Mouse (Mus musculus) heart, embryonic 15.5 days (tissue): ENCODE measurements around the gene Ksr1. TPM values are rescaled to one million over a fixed set of nuclear protein-coding genes. Genes with fewer than 3 reads are reported as not detected.
A peak's percentile ranks its signal among the peaks of the same experiment; 100 is the strongest.
"Not testable (repeated sequence)": the region's sequence is repeated elsewhere in the genome, so short reads cannot be mapped to it uniquely, and the experiment has no call there.

ENCODE experiments used
- ATAC-seq: fragments of 200-750 bp; cut with Nextera tagmentation; replicated peaks from 2 replicates; pipeline ENCODE4 v1.8.0; 2017; ENCODE audit warnings: low read depth, moderate TSS enrichment; ENCODE audit not compliant: insufficient number of reproducible peaks, insufficient read depth, low FRiP score
- H3K27ac ChIP-seq: fragments of 300-500 bp; sonication (generic); 2 replicates; pipeline ENCODE4 v1.5.1; 2015; ENCODE audit warnings: mild to moderate bottlenecking, inconsistent platforms
- H3K27me3 ChIP-seq: fragments of 300-500 bp; sonication (generic); 2 replicates; pipeline ENCODE4 v1.6.1; 2015; ENCODE audit warnings: inconsistent platforms
- H3K36me3 ChIP-seq: fragments of 300-500 bp; sonication (generic); 2 replicates; pipeline ENCODE4 v1.6.1; 2015; ENCODE audit warnings: mild to moderate bottlenecking, inconsistent platforms
- H3K4me1 ChIP-seq: fragments of 300-500 bp; sonication (generic); replicated peaks from 2 replicates; pipeline ENCODE4 v1.6.1; 2015; ENCODE audit warnings: inconsistent platforms
- H3K4me2 ChIP-seq: fragments of 300-500 bp; sonication (generic); 2 replicates; pipeline ENCODE4 v1.6.1; 2015; ENCODE audit warnings: inconsistent platforms, mild to moderate bottlenecking, moderate library complexity
- H3K4me3 ChIP-seq: fragments of 300-500 bp; sonication (generic); 2 replicates; pipeline ENCODE4 v1.5.1; 2015; ENCODE audit warnings: mild to moderate bottlenecking, inconsistent platforms
- H3K9ac ChIP-seq: fragments of 300-500 bp; sonication (generic); 2 replicates; pipeline ENCODE4 v1.6.1; 2015; ENCODE audit warnings: mild to moderate bottlenecking, inconsistent platforms
- H3K9me3 ChIP-seq: fragments of 300-500 bp; sonication (generic); replicated peaks from 2 replicates; pipeline ENCODE4 v1.6.1; 2016; ENCODE audit warnings: inconsistent platforms
- WGBS: fragments of 180-500 bp; shearing (Covaris S2); methylation state at CpG from one replicate; pipeline ENCODE4 v1.1.7; 2015; ENCODE audit warnings: mixed read lengths; 5-methylcytosine and 5-hydroxymethylcytosine counted together
- polyA plus RNA-seq: library from polyadenylated mRNA; unstranded; fragments of >200 nt; fragmentation: Nextera tagmentation; extraction: Ambion mirVana; gene quantifications from 2 replicates; pipeline ENCODE4 v1.2.1, GENCODE M21; 2015

Gene Ksr1
- polyA plus RNA-seq, 1 experiment from 2014 or later, result 3.2 TPM

- no peaks in the 10 kb centered on the region for H3K9me3 ChIP-seq
These were observed 127.1 kb downstream of the Ksr1 start for GRCm38 (mm10) chr11:79018954-79019704.

GRCm38 (mm10) chr11:79017161-79017606 is 129.0 kb downstream of the Ksr1 start:
- H3K4me3 ChIP-seq, result no peak overlapping the region
- peaks cover 27% of the 10 kb centered on the region for H3K36me3 ChIP-seq
- peaks cover 35% of the 10 kb centered on the region for H3K4me1 ChIP-seq
- H3K9ac ChIP-seq, result no peak overlapping the region
- 74% methylated on average over 7 of the region's 7 CpGs for WGBS
- ATAC-seq, result no peak
- H3K4me2 ChIP-seq, result no peak overlapping the region
- H3K9me3 ChIP-seq, result no peaks in the 10 kb centered on the region
- H3K27ac ChIP-seq, result no peak overlapping the region
- no peaks in the 10 kb centered on the region for H3K27me3 ChIP-seq

More at GRCm38 (mm10) chr11:79018954-79019704, 127.1 kb downstream of the Ksr1 start:
- Histone ChIP-seq H3K9ac (no peak overlapping the region), H3K4me3 (no peak overlapping the region), H3K36me3 (peaks cover 27% of the 10 kb centered on the region), H3K4me2 (no peak overlapping the region), H3K27me3 (no peaks in the 10 kb centered on the region), H3K4me1 (peaks cover 43% of the 10 kb centered on the region), H3K27ac (no peak overlapping the region)
- WGBS, result 47% methylated on average over 11 of the region's 11 CpGs
- ATAC-seq, result no peak

GRCm38 (mm10) chr11:79016236-79016635 is 130.0 kb downstream of the Ksr1 start:
- 54% methylated on average over 12 of the region's 12 CpGs for whole genome bisulfite sequencing
- Histone ChIP-seq H3K36me3 (peaks cover 25% of the 10 kb centered on the region), H3K4me2 (no peak overlapping the region), H3K27me3 (no peaks in the 10 kb centered on the region), H3K9me3 (no peaks in the 10 kb centered on the region), H3K9ac (no peak overlapping the region), H3K4me3 (no peak overlapping the region), H3K27ac (no peak overlapping the region), H3K4me1 (peaks cover 35% of the 10 kb centered on the region)
- ATAC-seq, result no peak

- WGBS, result 90% methylated on average over 24 of the region's 24 CpGs
- no peaks in the 10 kb centered on the region for H3K27me3 ChIP-seq
These were observed 130.5 kb downstream of the Ksr1 start for GRCm38 (mm10) chr11:79015660-79016215.

GRCm38 (mm10) chr11:79014602-79015325 is 131.4 kb downstream of the Ksr1 start:
- Histone ChIP-seq H3K4me2 (no peak overlapping the region), H3K27me3 (no peaks in the 10 kb centered on the region), H3K36me3 (peaks cover 22% of the 10 kb centered on the region), H3K4me3 (no peak overlapping the region), H3K4me1 (peaks cover 24% of the 10 kb centered on the region), H3K9me3 (no peaks in the 10 kb centered on the region), H3K9ac (no peak overlapping the region), H3K27ac (peak overlapping the region; percentile 29; the same call in 1 of the 2 replicates)
- 60% methylated on average over 15 of the region's 15 CpGs for WGBS
- no peak for ATAC-seq

More at GRCm38 (mm10) chr11:79015660-79016215, 130.5 kb downstream of the Ksr1 start:
- Histone ChIP-seq H3K4me1 (peaks cover 34% of the 10 kb centered on the region), H3K27ac (no peak overlapping the region), H3K9me3 (no peaks in the 10 kb centered on the region), H3K4me2 (no peak overlapping the region), H3K36me3 (peaks cover 23% of the 10 kb centered on the region), H3K9ac (no peak overlapping the region), H3K4me3 (no peak overlapping the region)
- ATAC-seq, result no peak

- H3K36me3 ChIP-seq, result peaks cover 16% of the 10 kb centered on the region
- H3K4me3 ChIP-seq, result no peak overlapping the region
- H3K9me3 ChIP-seq, result no peaks in the 10 kb centered on the region
- H3K4me2 ChIP-seq, result no peak overlapping the region
- WGBS, result 63% methylated on average over 9 of the region's 9 CpGs
- peaks cover 20% of the 10 kb centered on the region for H3K4me1 ChIP-seq
- no peak for ATAC-seq
- H3K27ac ChIP-seq, result peak overlapping the region; percentile 29; the same call in 1 of the 2 replicates
- H3K27me3 ChIP-seq, result no peaks in the 10 kb centered on the region
- H3K9ac ChIP-seq, result no peak overlapping the region
These were observed 132.4 kb downstream of the Ksr1 start for GRCm38 (mm10) chr11:79013806-79014205.

- Histone ChIP-seq H3K27ac (no peak overlapping the region), H3K4me1 (peaks cover 20% of the 10 kb centered on the region), H3K36me3 (peaks cover 9% of the 10 kb centered on the region; the same call in 1 of the 2 replicates), H3K9ac (no peak overlapping the region), H3K4me2 (no peak overlapping the region), H3K27me3 (no peaks in the 10 kb centered on the region), H3K9me3 (no peaks in the 10 kb centered on the region), H3K4me3 (no peak overlapping the region)
- ATAC-seq, result no peak
These were observed 133.2 kb downstream of the Ksr1 start for GRCm38 (mm10) chr11:79013056-79013455.

- H3K27ac ChIP-seq, result no peak overlapping the region
- ATAC-seq, result no peak
- H3K4me3 ChIP-seq, result no peak overlapping the region
- peaks cover 20% of the 10 kb centered on the region for H3K4me1 ChIP-seq
- WGBS, result 98% methylated on average over 2 of the region's 2 CpGs
- H3K4me2 ChIP-seq, result no peak overlapping the region
- no peak overlapping the region for H3K9ac ChIP-seq
- H3K27me3 ChIP-seq, result no peaks in the 10 kb centered on the region
- peaks cover 7% of the 10 kb centered on the region; the same call in 1 of the 2 replicates for H3K36me3 ChIP-seq
- H3K9me3 ChIP-seq, result no peaks in the 10 kb centered on the region
These were observed 133.7 kb downstream of the Ksr1 start for GRCm38 (mm10) chr11:79012529-79012928.

- no peak overlapping the region for H3K4me3 ChIP-seq
- no peaks in the 10 kb centered on the region for H3K36me3 ChIP-seq
- no peak for ATAC-seq
- no peaks in the 10 kb centered on the region for H3K9me3 ChIP-seq
- no peak overlapping the region for H3K9ac ChIP-seq
- no peaks in the 10 kb centered on the region for H3K27me3 ChIP-seq
- no peak overlapping the region for H3K27ac ChIP-seq
- 81% methylated on average over 7 of the region's 7 CpGs for WGBS
- no peak overlapping the region for H3K4me2 ChIP-seq
- H3K4me1 ChIP-seq, result peaks cover 6% of the 10 kb centered on the region; the same call in 1 of the 2 replicates
These were observed 137.3 kb downstream of the Ksr1 start for GRCm38 (mm10) chr11:79008891-79009290.

GRCm38 (mm10) chr11:79008007-79008775 is 138.0 kb downstream of the Ksr1 start:
- 0 out of 2 replicates have a peak, but pooled peaks have one; percentile 18 for ATAC-seq
- WGBS, result 65% methylated on average over 6 of the region's 6 CpGs
- H3K9me3 ChIP-seq, result no peaks in the 10 kb centered on the region
- H3K27ac ChIP-seq, result no peak overlapping the region
- H3K4me2 ChIP-seq, result no peak overlapping the region
- no peak overlapping the region for H3K4me3 ChIP-seq
- no peak overlapping the region for H3K9ac ChIP-seq
- no peaks in the 10 kb centered on the region for H3K36me3 ChIP-seq
- peaks cover 13% of the 10 kb centered on the region; the same call in 1 of the 2 replicates for H3K4me1 ChIP-seq
- H3K27me3 ChIP-seq, result no peaks in the 10 kb centered on the region

GRCm38 (mm10) chr11:79007356-79007755 is 138.9 kb downstream of the Ksr1 start:
- not testable (repeated sequence) for ATAC-seq

More at GRCm38 (mm10) chr11:79007356-79007755, 138.9 kb downstream of the Ksr1 start:
- H3K4me3 ChIP-seq, H3K9me3 ChIP-seq, H3K36me3 ChIP-seq, H3K27me3 ChIP-seq, H3K27ac ChIP-seq, H3K9ac ChIP-seq, H3K4me2 ChIP-seq: not testable (repeated sequence)
- H3K4me1 ChIP-seq, result peaks cover 20% of the 10 kb centered on the region
- 75% methylated on average over 3 of the region's 3 CpGs for WGBS
